Mouse (Mus musculus) erythroblast, adult 5-6 weeks (primary cell): ENCODE results near the gene Unc5c. TPM values are rescaled to one million over a fixed set of nuclear protein-coding genes. Genes with fewer than 3 reads are reported as not detected.

Experiments
- ATAC-seq: replicated peaks from 2 replicates; pipeline ENCODE4 v1.8.0; 2016; ENCODE audit warnings: moderate number of reproducible peaks, mild to moderate bottlenecking, moderate TSS enrichment, inconsistent platforms; ENCODE audit not compliant: poor library complexity, low FRiP score, severe bottlenecking
- total RNA-seq, 2 experiments: library from RNA; stranded (forward) in 1 of 2; stranded (reverse) in 1 of 2; fragments of 150-400 nt in 1 of 2; fragments of 200-764, 138-1000 nt in 1 of 2; gene quantifications; 2 replicates each; pipeline versions ENCODE4 v1.2.3 to v1.2.4; 2015 to 2017; ENCODE audit warnings: low replicate concordance in 2 of 2

The Unc5c gene
- total RNA-seq, 2 experiments from 2014 or later: not detected

DNA sequence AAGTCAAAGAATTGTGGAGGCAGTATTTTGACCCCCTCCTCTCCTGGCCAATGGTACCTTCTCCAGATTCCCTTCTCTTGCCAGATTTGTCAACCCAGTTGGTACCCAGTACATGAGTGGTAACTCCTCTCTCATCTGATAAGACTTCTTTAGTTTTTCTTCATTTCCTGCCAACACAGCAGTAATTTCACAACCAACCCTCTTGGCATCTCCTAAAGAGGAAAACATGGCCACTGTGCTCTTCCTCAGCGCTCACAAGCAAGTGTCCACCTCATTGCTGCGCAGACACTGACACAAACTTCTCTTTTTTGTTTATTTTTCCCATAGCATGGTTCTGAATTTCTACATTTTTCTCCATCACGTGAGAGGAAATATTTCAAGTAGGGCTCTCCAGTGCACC, 38.3 kb downstream of the Unc5c start:
- no peak for ATAC-seq

DNA sequence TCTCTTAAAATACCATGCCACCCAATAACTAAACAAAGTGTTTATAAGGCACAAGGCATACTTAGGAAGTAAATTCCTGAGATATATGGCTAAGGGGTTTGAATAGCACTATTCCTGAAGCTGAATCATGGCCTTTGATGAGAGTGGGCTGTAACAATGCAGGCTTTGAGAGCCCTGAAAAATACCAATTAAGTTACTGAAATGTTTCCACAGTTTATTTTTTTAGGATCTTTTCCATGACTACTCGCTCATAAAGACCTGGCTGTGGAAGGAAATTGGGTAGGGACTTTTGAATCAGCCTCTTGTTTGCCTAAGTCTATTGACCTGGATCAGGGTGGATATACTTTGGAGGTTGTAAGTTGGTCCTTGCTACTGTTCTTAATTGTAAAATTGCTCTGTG, 44.8 kb downstream of the Unc5c start:
- no peak for ATAC-seq

DNA sequence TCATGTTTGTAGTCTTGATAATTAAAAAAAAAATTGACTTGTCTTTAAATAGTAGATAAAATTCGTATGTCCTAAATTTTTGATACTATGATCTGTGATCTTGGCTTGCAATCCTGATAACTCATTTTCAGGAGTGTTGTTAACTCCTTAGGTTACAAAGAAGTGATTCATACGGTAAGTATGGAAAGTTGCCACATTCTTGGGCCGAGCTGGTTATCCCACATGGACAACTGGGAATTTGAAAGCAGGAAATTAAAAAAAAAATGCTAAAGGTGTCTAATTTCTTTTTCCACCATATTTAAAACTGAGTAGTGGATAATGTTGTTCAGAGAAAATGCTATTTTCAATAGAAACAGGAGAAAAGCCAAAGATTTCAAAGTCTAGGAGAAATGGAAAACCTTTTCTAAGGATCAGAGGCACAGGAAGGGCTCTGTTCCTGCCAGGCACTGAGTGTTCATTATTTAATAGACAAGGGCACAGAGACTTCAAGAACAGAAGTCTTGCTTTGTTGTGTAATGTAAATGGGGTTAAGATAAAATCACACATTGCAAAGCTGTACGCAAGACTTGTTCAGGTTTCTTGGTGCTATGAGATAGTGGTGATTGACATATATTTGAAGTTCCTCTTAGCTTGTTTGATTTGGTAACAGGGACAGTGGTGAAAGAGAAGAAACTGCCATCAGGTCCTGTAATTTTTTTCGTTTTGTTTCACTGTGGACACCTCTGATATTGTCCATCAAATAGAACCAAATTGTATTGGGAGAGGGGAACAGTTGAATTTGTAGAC, 46.4 kb downstream of the Unc5c start:
- ATAC-seq: no peak

DNA sequence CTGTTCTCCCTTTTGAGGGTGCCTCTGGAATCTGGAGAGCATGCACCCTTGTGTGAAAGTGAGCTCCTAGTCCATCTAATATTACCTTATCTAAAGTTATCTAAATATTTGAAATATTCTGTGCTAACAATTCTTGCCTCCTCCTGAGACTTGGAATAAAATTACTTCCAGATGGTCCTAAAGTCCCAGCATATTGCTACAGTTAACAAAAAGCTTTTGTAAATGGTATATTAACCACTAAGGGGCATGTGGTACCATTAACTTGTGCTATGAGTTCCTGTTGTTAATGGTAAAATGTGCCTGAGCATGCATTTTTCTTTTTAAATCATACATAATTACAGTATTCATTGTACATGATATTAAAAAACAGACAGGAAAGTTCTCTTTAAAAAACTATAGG, 63.7 kb downstream of the Unc5c start:
- ATAC-seq: no peak

DNA sequence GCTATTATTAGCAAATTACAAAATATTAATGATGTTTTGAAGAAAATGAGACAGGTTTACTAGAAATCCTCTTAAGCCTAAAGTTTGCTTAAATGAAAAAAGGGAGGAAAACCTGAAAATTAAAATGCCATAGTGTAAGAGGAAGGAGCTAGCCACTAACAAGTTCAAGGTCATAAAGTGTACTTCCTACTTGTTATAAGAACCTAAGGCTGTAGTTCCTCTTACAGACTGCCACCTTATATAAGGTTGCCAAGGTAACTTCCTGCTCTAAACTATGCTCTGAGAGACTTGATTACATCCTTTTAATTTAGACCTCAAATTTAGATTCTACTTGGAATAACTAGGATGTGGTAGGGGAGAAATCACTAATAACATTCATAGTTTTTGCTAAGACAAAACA, 64.6 kb downstream of the Unc5c start:
- ATAC-seq: no peak

DNA sequence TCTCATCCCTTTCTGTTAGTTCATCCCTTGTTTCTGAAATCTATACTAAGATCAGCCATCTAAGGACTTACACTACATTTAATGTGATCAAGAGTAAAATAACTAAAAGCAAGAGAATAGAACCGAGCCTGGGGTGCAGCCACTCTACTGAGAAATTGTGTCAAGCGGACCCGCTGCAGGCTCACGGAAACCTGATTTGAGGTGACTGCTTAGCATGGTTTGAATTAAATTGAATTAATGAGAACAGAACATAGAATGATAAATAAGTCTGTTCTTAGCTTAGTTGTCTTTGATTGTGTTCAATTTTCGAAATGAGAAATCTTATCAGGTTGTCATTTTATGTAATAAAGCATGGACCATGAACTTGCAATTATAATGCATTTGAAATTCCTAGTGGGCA, 68.8 kb downstream of the Unc5c start:
- ATAC-seq: no peak

DNA sequence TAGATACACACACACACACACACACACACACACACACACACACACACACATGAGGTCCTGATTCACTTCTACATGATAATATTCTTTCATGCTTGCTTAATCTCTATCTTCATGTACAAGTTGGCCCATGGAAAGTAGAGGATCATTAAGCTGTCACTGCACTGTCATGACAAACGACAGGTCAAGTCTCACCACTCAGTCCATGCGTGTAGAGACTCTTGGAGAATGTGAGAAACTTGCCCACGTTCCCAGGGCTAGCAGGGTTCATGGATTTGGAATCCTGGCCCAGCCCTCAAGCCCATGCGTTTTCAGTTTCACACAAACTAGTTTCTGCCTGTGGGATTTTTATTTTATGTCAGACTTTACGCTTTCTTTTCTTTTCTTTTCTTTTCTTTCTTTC, 71.8 kb downstream of the Unc5c start:
- no peak for ATAC-seq

DNA sequence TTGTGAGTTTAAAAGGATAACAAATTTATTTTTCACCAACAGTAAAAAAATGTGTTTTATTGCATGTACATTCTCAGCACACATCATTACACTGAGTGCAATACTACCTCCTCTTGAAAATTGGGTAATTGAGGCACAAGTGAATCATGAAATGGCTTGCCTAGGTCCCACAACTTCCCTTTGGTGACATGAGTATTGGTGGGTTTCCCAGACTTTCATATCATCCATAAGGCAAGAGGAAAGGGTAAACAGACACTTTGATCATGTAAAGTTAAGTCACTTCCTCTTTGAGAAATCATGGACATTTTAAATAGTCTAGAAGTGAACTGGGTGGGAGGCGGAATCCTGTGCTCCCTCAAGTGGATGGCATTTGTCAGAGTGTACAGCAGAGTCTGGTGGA, 73.1 kb downstream of the Unc5c start:
- ATAC-seq: no peak

DNA sequence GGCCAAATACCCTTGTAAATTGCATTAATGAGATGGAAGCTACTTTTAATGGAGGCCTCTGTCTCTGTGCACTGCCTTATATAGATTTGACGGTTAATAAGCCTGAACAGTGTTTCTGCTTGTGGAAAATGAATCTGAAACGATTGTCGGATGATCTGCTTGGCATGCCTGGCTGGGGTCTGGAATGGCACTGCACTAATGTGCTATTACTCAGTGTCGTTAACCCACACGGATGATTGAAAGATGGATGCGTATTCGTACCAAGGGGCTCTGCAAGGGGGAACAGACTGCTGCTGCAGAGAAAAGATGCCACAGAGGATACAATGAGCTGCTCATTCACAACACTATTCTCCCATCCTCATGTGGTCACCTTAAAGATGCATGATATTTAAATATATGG, 75.7 kb downstream of the Unc5c start:
- no peak for ATAC-seq

DNA sequence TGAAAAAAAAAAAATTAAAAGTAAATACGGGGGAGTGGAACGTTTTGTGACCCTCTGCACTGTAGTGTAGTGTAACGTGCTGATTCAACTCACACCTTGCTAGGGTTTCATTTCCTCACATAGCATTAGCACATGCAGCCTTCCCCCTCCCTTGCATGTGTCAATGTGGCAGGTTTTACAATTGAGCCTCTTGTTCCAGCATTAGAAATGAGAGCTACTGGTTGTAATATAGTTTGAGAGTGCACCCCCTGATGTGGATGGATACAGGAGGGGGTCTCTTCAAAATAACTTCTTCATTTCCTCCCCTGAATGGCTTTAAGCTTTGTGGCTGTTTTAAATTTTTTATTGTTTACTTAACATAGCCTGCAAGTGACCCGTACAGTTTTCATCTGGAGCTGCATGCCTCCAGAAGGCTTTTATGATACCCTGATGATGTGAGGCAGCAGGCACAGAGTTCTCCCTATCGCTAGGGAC, 82.4 kb downstream of the Unc5c start:
- ATAC-seq: no peak

DNA sequence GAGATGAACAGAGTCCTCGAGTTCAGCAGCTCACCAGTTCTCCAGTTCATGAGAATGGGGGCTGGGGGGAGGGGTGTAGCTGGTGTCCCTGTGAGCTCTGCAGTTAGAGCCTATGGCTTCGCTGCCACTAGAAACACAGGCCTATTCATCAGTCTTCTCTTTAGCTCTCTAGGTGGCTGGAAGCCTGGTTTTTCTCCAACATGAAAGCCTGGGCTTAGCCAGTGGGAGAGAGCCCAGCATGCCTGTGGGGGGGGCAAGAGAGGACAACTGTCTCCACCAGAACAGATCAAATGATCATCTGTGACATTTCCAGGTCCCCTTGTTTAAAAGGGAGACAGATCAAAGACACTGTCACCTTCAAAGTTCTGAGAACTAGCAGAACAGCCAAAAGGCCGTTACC, 84.6 kb downstream of the Unc5c start:
- ATAC-seq: no peak

DNA sequence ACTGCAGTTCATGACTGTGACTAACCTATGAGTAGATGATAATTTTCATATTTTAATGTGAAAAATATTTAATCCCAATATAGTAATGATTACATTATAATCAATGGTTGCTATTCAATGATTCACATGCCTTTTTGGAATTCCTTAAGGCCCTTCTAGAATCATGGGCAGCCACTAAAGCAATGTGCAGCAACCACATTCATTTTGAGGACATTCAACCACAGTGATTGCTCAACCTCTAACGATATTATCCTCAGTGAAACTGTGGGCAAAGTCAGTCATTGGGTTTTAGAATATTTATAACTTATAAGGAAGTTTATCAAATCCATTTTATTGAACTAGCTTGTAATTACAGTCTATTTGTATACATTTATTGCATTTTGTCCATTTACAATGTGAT, 87.9 kb downstream of the Unc5c start:
- no peak for ATAC-seq

DNA sequence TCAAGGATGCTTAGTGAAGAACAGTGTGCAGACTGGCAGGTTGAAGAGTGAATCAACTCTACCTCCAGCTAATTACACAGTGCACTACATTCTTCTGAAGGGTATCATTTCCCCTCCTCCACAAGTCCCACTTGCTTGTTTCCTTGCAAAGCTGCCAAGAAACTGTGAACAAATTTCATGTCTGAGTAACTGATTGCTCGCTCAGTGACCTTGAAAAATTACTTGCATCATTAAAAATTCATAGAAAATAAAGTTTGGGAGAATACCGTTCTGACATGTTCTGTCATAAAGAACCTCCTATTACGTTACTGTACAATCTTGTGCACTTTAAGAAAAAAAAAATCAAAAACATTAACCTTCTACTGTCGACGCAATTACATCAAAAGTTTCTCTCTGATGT, 92.1 kb downstream of the Unc5c start:
- ATAC-seq: no peak

DNA sequence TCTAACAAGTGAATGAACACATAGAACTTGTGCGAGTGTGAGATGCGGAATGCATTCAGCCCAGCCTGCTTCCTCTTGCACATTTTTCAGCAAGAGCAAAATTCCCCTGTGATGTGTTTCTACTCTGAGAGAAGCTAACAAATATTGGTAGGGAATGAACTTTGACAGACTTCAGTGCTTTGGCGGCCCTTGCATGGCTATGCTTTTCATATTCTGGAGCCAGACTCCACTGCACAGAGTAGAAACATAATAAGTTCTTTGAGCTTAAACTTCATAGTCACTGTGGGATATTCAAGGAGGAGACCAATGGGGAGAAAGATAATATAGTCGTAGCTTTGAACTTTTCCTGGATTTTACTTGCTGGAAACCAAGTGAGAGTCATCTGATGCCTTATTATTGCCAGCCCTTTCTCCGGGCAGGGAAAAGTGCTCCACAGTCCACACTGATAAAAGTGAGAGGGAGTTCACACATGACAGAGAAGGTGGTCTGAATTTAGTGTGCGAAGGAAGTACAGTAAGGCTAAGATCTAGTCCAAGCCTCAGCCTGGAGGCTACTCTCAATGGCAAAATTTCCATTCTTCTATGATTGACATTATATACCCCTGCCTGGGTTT, 110.2 kb downstream of the Unc5c start:
- ATAC-seq: no peak

DNA sequence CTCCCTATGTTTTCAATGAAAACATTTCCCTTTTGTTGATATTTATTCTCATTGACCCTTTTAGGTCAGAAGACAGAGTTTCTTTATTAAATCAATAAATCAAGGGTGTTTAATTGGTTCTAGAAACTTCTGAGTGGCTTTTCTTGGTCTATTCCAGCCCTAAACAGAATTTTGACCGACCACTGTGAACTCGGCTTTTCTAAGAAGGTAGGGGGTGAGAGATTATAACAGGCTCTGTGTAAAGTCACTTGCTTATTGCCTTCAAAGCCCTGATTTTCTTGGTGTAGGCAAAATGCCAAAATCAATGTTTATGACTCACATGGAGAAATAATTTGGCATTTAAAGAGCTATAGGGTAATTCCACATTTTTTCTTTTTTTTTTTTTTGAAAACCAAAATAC, 112.4 kb downstream of the Unc5c start:
- no peak for ATAC-seq

DNA sequence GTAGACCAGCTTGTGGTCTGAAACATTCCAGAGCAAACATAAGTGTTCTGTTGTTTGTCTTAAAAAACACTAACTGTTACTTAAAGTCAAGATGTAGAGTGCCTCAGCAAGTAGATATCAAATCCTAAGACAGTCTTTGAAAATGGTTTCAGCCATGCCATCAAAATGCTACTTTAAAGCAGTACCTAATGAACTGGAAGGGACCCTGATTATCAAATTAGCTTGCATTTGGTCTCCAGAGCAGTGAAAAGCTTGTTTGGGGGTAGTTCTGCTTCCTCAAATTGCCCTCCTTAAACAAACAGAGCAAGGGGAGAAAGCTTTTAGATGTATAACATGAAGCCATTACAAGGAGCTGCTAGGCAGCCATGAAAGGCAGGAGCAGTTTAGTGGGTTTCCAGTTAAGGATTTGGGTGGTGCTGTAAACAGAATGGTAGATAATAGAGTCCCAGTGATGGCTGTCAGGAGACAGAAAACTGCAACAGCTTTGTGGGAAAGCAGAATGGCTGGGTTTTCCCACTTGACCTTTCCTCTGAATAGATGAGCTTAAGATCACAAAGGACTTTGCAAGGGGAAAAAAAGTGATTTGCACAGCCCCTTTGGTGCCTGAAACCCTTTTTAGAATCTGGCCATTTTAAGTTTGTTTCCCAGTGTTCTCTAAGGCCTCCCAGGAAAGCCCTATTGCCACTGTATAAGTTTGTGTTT, 116.3 kb downstream of the Unc5c start:
- ATAC-seq: no peak

DNA sequence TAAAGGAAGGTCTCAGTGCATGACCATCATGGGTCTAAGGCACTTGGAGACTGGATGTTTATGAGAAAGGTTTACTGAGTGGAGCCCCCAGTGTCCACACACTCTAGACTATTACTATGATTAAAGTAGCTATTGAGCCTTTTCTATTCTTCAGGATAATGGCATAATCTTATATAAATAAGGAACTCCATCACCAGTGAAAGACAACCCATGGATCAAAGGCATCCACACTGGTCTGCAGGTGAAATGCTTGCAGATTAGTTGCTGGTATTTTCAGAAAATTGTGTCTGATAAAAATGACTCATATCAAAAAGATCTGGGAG, 116.8 kb downstream of the Unc5c start:
- ATAC-seq: no peak

DNA sequence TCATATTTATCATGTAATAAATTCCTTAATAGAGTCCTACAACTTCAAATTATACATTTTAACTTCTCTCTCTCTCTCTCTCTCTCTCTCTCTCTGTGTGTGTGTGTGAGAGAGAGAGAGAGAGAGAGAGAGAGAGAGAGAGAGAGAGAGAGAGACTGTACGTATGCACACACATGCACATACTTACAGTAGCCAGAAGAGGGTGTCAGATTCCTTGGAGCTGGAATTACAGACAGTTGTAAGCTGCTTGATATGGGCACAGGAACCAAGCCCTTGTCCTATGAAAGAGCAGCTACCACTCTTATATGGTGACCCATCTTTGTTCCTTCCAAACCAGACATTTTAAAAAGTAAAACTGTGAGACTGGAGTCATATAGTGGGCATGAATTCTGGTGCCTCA, 118.2 kb downstream of the Unc5c start:
- no peak for ATAC-seq

DNA sequence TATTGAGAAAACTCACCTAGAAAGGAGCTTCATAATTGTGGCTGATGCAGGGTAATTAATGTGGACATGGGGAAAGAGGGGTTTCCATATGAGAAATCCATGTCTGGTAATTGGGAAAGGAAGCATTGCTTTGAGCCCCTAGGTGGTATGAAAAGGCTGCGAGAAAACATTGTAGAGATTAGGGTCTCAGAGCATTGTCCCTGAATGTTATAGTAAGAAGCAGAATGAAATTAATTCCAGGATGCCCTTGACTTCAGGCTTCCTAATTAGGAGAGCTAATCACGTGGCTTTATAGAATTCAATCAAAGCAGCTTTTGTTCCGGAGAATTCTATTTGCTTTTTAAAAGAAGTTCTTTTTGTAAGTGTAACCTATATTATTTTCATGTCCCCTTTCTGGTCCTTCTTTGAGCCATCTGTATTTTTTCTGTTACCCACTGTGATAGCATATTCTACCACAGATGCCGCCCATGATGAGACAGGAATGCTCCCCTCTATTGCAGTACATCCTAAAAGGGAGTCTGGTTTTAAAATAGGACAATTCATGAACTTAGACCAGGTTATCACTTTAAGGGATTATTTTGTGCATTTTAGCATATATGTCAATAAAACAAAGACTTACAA, 124.5 kb downstream of the Unc5c start:
- ATAC-seq: no peak

DNA sequence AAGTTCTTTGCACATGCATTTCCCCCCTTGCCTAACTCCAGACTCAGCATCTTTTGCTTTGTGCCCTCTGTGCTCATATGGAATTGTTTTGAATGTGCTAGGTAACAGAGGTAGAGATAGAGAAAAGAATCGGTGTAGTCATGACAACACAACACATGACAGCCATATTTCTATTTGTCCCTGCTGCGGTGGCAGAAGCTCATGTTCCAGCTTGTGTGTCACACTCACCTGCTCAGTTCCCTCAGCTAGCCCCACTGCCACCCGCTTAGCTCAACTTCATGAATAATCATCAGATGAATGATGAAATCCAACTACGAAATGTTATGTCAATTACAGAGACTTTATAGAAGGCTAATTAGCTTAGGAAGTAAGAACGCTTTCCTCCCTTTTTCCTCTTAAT, 128.2 kb downstream of the Unc5c start:
- no peak for ATAC-seq

DNA sequence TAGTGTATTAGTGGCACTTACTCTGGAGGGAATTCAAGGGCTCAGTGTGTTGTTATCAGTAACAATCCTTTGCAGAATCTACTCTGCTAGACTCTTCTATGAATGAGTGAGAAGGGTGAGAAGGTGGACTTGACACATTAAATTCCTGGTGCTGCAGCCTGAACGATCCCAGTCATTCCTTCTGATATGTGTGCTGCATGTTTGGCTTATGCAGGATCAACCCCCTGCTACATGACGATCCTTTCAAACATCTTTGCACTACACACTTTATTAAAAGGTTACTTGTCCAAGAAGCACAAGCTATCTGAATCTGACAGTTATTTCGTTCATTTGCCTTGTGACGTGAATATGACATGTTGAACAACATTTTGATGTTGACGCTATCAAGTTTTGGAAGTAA, 129.1 kb downstream of the Unc5c start:
- ATAC-seq: no peak
